Mouse (Mus musculus) left cerebral cortex, postnatal 14 days (tissue): ENCODE results near the gene Mfsd1. TPM values are rescaled to one million over a fixed set of nuclear protein-coding genes. Genes with fewer than 3 reads are reported as not detected.

Experiments
- DNase-seq, 2 experiments: peaks; one replicate each; pipeline ENCODE4 v3.0.0; 2021 to 2022; ENCODE audit warnings: low spot score in 2 of 2, mixed read lengths in 1 of 2
- intact Hi-C: fragments of 180-260 bp; cut with DNase I; formaldehyde crosslinking; loops from one replicate; pipeline ENCODE4 v1.15.1; 2025
- long read RNA-seq, 2 experiments: library from polyadenylated mRNA; stranded (forward); transcript quantifications; one replicate each; pipeline ENCODE4 v2.0.0; 2021
- total RNA-seq, 2 experiments: library from RNA; stranded (reverse); gene quantifications; 2 replicates each; pipeline ENCODE4 v1.2.3; 2021

Mfsd1 gene
- 10 to 100 TPM; 36.7 to 40.8 TPM for total RNA-seq
- long read RNA-seq, experiment 1, transcript Mfsd1-201 (16 exons, 3,011 nt) = major isoform, 45 of 58 reads
- long read RNA-seq, experiment 1, partial matches to known transcripts = 3 of 58 reads
- long read RNA-seq, experiment 1, other reads (novel, unspliced or antisense) = 10 of 58 reads
- long read RNA-seq, experiment 2, transcript Mfsd1-201 (16 exons, 3,011 nt) = major isoform, 39 of 51 reads
- long read RNA-seq, experiment 2, partial matches to known transcripts = 7 of 51 reads
- long read RNA-seq, experiment 2, other reads (novel, unspliced or antisense) = 5 of 51 reads

DNA sequence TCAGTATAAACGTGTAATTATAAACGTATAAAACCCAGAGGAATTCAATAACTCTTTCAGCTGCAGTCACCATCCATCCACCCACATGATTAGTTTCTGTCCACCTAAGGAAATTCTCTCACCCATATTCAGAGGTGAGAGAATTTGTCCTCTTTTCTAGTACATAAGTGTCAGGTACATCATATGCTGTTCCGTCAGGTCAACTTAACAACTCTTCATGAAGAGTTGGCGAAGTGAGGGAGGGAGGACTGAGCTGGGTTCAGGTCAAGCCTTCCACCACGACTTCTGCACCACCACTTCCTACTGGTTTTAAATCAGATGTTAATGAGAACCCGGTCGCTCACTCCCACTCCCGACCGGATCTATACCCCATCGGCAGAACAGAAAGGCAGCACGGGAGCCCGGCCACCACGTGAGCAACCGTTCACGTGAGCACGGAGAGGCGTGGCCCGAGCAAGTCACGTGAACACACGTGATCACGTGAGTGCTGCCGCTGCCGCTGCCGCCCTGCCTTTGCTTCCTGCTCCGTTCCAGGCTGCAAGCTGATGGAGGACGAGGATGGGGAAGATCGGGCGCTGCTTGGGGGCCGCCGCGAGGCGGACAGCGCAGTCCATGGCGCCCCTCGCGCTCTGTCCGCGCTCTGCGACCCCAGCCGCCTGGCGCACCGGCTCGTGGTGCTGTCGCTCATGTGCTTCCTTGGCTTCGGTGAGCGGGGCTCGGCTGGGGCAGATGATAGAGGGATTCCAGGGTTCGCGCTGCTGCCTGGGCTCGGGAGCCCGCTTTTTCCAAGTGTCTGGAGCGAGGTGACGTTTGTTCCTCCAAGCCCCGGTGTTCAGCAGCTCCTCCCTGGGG is at the start of gene Mfsd1:
Mfsd1 (plus strand) TSS at position 469 of the 852 bp plus-strand sequence.
- peak; percentile 90 to 92 for DNase-seq
- intact Hi-C loops = no loop called here

DNA sequence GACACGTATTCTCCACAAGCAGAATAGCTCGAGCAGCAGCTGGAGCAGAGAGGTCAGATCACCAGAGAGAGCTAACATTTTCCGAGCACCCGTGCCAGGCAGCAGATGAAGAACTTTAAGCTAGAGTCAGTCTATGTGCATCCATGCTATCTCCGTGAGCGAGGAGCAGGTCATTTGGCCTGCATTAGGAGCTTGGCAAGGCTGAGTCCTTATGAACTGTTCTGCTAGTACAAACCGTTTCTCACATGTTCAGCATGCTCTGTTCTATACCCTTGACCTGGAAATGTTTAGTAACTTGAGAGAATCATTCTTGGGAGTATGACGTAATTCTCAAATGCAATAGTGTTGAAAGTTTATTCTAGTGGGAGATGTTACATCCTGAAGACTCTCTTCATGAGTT is 38.9 kb upstream of the Mfsd1 start:
- intact Hi-C loops = no loop called here
- no peak for DNase-seq

DNA sequence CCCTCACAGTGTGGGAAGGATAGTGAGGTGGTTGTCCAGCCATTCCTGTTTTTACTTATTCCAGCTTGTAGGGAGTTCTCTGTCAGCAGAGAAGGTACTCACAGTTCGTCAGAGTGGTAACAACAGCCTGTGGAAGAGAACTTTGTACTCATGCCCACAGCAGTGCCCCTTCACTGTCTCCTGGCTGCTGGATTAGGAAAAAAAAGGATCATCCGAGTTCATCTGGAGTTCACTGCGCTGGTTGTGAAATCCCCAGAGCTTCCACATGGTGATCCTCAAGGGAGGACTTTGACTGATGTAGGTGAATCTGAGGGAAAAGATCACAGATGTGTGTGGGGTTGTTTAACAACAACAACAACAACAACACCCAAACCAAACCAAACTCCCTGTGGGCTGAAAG is 31.3 kb upstream of the Mfsd1 start:
- DNase-seq = no peak
- intact Hi-C loops = no loop called here

DNA sequence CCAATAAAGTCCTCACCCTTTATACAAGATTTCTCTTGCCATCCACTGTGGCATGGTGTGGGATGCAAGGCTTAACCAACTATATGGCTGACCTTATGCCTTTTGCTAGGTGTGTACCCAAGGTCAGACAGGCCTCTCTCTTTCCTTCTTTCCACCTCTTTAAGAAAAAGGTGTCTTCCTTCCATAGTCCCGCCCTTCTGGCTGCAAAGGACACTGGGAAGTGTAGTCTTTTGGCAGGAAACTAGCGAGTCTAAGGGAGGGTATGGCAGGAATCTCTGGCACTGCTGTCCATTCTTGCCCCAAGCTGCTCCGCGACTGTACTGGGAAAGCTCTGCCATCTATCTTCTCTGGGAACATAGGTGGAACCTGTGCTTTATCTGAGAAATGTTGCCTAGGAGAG is 29.3 kb upstream of the Mfsd1 start:
- no peak for DNase-seq
- intact Hi-C loops = no loop called here

DNA sequence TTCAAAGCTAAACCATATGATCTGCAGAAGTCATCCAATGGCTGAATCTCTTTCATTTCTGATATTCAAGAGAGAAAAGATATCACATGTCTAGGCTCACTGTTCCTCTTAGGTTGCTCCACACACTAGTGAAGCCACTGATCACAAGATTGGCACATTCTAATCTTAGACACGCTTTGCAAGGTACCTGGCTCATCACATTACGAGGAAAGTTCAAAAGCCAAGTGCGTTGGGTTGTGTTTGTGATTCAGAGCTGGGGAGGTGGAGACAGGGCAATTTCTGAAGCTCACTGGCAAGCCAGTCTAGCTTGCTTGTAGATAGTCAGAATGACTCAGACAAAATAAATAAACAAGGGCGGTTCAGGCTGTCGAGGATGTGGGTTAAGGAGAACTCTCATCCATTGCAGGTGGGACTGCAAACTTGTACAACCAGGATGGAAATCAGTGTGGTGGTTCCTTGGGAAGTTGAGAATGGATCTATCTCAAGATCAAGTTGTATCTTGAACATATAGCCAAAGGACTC is 28.6 kb upstream of the Mfsd1 start:
- intact Hi-C loops = no loop called here
- no peak for DNase-seq

DNA sequence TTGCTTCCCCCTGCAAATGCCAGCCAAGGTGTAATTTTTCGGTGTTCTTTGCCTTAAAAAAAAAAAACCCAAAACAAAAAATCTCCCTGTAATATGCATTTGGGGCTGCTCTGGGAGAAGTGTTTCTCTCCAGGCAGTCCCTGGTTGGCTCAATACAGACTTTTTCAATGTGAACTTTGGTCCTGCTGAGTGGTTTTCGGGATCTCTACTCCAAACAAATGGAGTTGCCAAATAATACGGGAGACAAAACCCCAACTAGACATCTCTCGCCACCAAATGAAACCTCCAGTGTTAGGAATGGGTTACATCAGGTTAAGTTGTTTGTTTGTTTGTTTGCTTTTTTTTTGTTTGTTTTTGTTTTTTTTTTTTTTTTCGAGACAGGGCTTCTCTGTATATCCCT is 27.3 kb upstream of the Mfsd1 start:
- no peak for DNase-seq
- intact Hi-C loops = no loop called here

DNA sequence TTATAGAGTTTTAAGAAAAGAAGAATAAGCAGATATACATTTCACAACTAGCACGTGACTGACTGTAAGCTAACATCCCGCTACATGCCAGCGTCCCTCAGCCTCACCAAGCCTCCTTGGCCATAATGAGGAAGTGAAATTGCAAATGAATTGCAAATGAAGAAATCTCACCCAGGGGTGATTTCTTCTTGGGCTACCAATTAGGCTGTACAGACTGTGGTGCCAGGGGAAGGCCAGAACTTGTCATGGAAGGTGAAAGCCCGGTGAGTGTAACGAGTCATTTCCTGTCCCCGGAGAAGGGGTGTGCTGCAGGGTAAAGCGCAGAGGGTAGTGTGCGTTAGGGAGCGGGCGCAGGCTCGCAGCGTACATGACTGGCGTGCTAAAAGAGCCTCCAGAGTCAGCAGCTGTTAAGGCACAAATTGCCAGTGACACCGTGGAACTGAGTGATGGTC is 25.3 kb upstream of the Mfsd1 start:
- DNase-seq = no peak
- intact Hi-C loops = no loop called here

DNA sequence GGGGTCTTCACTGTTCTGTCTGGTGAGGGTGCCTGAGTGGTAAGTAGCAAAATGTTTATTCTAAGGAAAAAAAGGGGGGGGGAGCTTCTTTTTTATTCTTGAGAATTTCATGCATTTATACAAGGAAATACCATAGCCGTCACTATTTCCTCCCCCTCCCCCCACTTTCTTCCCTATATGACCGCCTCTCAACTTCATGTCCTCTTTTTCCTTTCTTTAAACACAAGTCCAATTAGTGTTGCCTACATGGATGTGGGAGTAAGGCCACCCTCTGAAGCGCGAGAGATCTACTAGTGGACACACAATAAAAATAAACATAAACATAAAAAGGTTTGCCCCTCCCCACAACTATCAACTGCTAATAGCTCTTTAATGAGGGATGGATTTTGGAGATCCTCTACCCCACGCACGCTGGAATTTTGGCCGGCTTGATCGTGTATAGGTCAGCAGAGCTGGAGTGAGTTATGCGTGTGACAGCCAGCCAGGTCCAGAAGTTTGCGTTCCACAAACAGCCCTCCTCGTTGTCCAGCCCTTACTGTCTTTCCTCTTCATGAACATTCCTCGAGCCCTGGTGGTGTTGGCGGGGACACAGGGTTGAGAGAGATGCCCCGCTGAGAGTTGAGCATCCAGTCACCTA is 24.7 kb upstream of the Mfsd1 start:
- no peak for DNase-seq
- intact Hi-C loops = no loop called here

DNA sequence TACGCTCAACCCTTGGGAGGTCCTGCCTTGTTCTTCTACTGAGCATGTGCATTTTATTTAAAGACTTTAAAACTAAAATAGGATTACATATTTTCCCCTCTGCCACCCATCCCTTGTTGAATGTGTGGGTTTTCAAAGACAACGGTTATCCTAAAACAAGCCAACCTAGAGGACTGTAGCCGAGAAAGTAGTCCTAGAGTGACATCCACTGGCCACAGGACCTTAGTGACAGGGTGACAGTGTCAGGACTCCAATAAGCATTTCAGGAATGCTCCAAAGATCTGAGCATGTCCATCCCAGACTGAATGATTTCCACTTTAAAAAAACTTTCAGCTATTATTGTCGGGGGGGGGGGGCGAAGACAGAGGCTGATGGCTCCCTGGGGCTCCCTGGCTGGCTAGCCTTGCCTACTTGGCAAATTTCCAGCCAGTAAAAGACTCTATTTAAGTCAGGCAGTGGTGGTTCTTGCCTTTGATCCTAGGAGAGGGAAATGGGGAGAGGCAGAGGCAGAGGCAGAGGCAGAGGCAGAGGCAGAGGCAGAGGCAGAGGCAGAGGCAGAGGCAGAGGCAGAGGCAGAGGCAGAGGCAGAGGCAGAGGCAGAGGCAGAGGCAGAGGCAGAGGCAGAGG is 17.7 kb upstream of the Mfsd1 start:
- peak; percentile 30 to 34 for DNase-seq
- intact Hi-C loops = loop anchor here (5.0 to 10.0 kb wide), 2 partner anchors 130 to 213 kb away; partner anchors contain the start of gene Gfm1

DNA sequence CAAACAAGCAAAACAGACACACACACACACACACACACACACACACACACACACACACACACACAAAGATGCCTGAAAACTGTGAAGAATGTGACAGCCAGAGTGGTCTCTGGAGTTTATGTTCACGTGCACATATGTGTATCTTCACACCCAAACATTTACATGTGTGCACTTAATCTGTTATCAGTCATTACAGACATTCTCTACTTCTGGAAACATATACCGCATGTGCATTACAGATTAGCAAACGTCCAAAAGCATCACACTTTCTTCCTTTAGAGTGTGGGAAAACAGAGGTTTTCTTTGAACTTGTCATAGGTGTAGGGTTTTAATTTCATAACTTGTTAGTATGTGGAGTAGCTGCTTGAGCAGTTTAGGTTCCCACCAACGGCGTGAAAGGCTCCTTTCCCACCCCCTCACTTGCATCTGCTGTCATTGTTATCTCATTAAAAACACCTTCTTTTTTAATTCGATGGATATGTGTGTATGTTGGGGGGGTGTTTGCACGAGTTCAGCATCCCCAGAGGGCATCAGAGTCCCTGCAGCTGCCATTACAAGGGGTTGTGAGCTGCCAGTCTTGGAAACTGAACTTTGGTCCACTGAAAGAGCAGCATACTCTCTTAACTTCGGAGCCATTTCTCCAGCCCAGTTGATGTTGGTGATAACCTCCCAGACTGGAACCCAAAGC is 16.9 kb upstream of the Mfsd1 start:
- intact Hi-C loops = loop anchor here (5.0 to 10.0 kb wide), 2 partner anchors 131 to 213 kb away; partner anchors contain the start of gene Gfm1
- DNase-seq = no peak

DNA sequence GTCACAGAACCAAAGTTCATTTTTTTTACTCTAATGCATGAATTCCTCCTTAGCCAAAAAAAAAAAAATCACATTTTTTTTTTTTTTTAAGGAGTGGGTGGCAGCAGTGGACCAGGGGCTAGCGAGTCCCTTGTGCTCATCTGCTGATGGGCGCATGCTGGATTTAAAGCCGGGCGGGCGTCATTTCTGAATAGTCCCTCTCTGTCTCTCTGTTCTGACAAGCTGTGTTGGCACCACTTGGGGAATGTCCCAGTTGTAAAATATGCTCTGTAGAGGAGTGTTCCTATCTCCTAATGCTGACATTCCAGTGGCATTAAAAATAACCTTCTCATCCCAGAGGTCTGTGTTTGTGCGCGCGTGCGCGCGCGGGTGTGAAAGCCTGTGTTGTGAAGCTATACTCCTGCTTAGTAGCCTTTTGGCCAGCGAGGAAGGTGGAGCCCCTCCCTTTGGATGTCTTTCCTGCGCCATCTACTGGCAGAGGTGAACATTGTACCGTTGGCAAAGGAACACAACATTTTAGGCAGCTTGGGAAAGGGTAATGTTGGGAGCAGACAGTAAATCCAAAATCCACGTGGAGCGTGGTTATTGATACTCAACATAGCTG is 14.4 kb upstream of the Mfsd1 start:
- intact Hi-C loops = loop anchor here (2.0 to 10.0 kb wide), 3 partner anchors 55 to 216 kb away; partner anchors contain the start of gene Gfm1
- DNase-seq = peak; percentile 70 to 81

DNA sequence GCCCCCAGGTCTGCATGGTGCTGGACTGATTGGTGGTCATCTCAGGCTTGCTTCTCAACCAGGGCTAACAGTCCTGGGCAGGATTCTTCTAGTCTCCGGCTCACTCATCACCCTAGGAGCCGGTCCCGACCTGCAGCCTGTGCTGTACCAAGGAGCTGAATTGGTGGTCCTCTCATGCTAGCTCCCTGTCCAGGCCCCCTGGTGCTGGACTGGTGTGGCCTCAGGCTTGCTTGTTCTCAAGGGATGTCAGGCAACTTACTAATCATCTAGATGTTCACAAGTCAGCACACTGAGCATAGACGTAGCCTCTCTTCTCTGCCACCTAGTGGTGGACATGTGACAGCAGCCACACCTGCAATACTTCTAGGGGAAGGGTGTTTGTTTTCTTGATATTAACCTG is 9.6 kb upstream of the Mfsd1 start:
- intact Hi-C loops = no loop called here
- DNase-seq = peak; percentile 22 to 43

DNA sequence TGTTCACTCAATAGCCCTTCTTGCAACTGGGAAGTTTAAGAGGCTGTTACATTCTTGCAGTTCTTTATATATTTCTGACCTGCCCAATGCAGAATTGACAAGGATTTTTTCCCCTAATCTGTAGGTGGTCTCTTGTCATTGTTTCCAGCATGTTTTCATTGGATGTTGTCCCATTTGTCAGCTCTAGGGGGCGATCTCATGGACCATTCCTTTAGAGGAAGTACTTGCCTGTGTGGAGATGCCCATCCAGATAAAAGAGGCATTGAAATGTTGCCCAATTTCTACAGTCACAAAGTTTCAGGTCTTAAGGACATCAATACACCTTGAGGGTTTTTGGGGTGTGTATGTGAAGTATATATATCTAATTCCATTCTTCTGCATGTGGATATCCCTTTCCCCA is 9.0 kb upstream of the Mfsd1 start:
- intact Hi-C loops = no loop called here

DNA sequence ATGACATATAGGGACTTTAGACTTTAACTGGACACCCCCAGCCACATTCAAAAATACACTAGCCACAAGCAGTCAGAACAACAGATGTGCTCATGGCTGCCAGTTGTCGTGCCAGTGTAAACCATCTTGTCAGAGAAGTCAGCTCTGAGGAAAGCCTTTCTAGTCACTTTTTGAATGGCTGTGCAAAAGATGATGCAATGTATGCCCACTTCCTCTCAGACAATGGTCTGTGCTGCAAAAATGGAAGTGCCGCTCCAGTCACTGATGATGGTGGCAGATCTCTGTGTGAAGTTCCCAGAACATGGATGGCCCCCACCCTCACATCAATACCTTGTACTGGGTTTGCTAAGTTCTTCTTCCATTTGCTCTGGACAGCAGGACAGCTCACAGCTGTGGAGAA is 6.3 kb upstream of the Mfsd1 start:
- DNase-seq = no peak
- intact Hi-C loops = no loop called here

More for the DNA sequence above, 9.0 kb upstream of the Mfsd1 start:
- DNase-seq = no peak

DNA sequence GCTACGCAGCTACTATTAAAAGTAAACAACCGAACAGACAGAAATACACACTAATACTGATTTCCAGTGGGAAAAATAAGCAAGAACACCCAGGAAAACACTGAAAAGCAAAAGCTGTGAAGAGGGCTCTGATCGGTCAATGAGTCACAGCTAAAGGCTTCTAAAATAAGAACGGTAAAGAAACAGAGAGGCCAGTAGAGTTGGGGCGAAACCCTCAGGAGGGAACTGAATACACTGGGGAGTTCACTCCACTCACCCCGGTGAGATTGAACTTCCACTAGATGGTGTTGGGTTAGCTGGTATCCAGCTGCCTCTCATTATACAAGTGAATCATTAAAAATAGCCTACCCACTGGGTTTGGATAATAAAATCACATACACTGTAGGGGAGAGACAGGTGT is 5.8 kb upstream of the Mfsd1 start:
- no peak for DNase-seq
- intact Hi-C loops = no loop called here

DNA sequence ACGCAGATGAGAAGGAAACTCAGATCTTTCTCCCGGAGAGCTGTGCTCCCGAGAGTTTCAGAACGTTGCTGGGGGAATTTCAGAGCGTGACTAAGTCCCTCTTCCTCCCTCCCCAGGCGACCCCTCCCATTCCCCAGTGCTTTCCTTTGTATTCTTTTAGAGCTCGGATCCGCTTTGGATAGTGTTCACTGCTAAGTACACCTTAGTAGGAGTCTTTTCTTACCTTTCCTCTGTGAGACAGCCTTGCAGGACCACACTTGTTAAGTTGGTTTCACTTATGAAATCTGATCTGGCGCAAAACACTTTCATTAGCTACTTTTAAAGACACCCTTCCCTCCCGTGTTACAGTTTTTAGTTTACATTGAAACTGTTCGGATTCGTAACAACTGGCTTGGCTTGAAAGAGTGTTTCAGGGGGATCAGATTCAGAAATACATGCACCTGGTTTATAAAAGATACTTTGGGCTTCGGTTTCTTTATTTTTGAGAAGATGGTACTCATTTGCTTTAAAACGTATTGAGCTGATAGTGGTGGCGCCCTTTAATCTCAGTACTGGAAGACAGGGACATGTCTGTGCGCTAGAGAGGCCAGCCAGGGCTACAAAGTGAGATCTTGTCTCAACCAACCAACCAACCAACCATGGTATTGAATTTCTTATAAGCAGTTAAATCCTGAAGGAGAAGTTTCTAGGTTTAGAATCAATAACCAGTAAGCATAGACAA is 744 bp downstream of the Mfsd1 start:
- intact Hi-C loops = no loop called here
- DNase-seq = no peak

DNA sequence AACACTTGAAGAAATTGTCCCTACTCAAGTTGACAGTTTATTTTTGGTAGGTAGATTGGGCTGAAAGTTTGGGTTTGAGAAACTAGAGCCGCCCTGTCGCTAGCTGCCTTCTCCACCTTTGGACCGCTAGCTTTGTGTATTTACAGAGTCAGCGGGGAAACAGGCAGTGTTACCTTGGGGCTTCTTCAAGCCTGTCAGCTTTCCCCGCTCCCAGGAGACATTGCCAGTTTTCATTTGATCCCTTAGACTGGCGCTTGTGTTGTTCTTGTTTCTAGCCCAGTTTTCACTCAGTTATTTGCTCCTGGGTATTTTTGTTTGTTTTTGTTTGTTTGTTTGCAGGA is 1.3 kb downstream of the Mfsd1 start:
- intact Hi-C loops = no loop called here

DNA sequence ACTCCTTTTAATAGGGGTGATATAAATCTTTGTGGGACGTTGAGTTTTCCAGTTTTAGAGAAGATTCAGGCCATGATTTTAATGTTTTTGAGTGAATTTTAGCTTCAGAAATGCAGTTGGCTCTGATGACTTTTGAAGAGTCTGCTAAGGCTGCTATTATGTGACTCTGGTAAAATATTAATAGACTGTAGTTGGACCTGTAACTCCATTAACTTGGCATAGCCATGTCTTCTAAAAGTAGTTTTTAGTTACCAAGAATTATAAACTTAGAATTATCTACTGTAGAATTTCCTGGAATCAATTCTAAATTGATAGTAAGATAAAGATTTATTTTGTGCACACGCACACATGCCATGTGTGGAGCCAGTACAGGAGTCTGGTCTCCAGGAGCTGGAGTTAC is 4.0 kb downstream of the Mfsd1 start:
- no peak for DNase-seq
- intact Hi-C loops = no loop called here

More for the DNA sequence above, 1.3 kb downstream of the Mfsd1 start:
- DNase-seq = no peak
